Mouse (Mus musculus) lung, postnatal 0 days (tissue): ENCODE measurements around the gene Gm20388. TPM values are rescaled to one million over a fixed set of nuclear protein-coding genes. Genes with fewer than 3 reads are reported as not detected.

Experiments used
- ATAC-seq: fragments of 200-750 bp; cut with Nextera tagmentation; 2 replicates; pipeline ENCODE4 v1.8.0; 2017; ENCODE audit warnings: moderate library complexity
- DNase-seq: peaks from one replicate; pipeline ENCODE4 v3.0.0-alpha.2; 2016; ENCODE audit warnings: low spot score
- H3K27ac ChIP-seq: fragments of 300-500 bp; sonication (generic); 2 replicates; pipeline ENCODE4 v1.5.1; 2014; ENCODE audit warnings: antibody characterized with exemption, mild to moderate bottlenecking, low read length, mixed read lengths
- H3K27me3 ChIP-seq: fragments of 300-500 bp; sonication (generic); replicated peaks from 2 replicates; pipeline ENCODE4 v1.6.1; 2014; ENCODE audit warnings: low read length, mixed read lengths; ENCODE audit not compliant: insufficient read depth
- H3K36me3 ChIP-seq: fragments of 300-500 bp; sonication (generic); 2 replicates; pipeline ENCODE4 v1.6.1; 2014; ENCODE audit warnings: low read length, mixed read lengths; ENCODE audit not compliant: insufficient read depth
- H3K4me1 ChIP-seq: fragments of 300-500 bp; sonication (generic); 2 replicates; pipeline ENCODE4 v1.6.1; 2014; ENCODE audit warnings: antibody characterized with exemption, low read depth, low read length, mixed read lengths; ENCODE audit not compliant: insufficient read depth
- H3K4me2 ChIP-seq: fragments of 300-500 bp; sonication (generic); replicated peaks from 2 replicates; pipeline ENCODE4 v1.6.1; 2014; ENCODE audit warnings: low read depth, mild to moderate bottlenecking, low read length, moderate library complexity, mixed read lengths
- H3K4me3 ChIP-seq: fragments of 300-500 bp; sonication (generic); 2 replicates; pipeline ENCODE4 v1.5.1; 2014; ENCODE audit warnings: low read depth, low read length
- H3K9ac ChIP-seq: fragments of 300-500 bp; sonication (generic); replicated peaks from 2 replicates; pipeline ENCODE4 v1.6.1; 2014; ENCODE audit warnings: low read depth, mild to moderate bottlenecking
- H3K9me3 ChIP-seq: fragments of 300-500 bp; sonication (generic); 2 replicates; pipeline ENCODE4 v1.6.1; 2016; ENCODE audit warnings: low read length, mixed read lengths
- CTCF ChIP-seq: IDR thresholded peaks from 2 replicates; pipeline ENCODE4 v1.5.1; 2016; ENCODE audit warnings: antibody characterized with exemption, mild to moderate bottlenecking
- EP300 ChIP-seq: IDR thresholded peaks from 2 replicates; pipeline ENCODE4 v1.6.1; 2016; ENCODE audit warnings: antibody characterized with exemption, mild to moderate bottlenecking, control low read depth
- WGBS: fragments of 180-500 bp; shearing (Covaris S2); extraction: QIAGEN DNeasy Blood & Tissue Kit; methylation state at CpG from one replicate; pipeline ENCODE4 v1.1.7; 2014; 5-methylcytosine and 5-hydroxymethylcytosine counted together
- polyA plus RNA-seq: library from polyadenylated mRNA; unstranded; fragments of >200 nt; fragmentation: Nextera tagmentation; extraction: Ambion mirVana; gene quantifications from 2 replicates; pipeline ENCODE4 v1.2.1, GENCODE M21; 2015

The Gm20388 gene
- polyA plus RNA-seq, 1 experiment from 2014 or later: not detected

- no peaks in the 10 kb centered on the region for H3K27me3 ChIP-seq
- H3K9me3 ChIP-seq: no peaks in the 10 kb centered on the region
- TF ChIP-seq EP300: no peak
- no peak for TF ChIP-seq CTCF
- H3K27ac ChIP-seq: no peak overlapping the region
- peaks cover 3% of the 10 kb centered on the region; the same call in 1 of the 2 replicates for H3K4me1 ChIP-seq
- no peak for ATAC-seq
- no peak overlapping the region for H3K4me3 ChIP-seq
- DNase-seq: no peak
- no peak overlapping the region for H3K9ac ChIP-seq
- WGBS: 87% methylated on average over 1 of the region's 1 CpGs
- no peaks in the 10 kb centered on the region for H3K36me3 ChIP-seq
- H3K4me2 ChIP-seq: no peak overlapping the region
Measured at GRCm38 (mm10) chr8:121379387-121379786, 1468.7 kb downstream of the Gm20388 start.

GRCm38 (mm10) chr8:121382583-121383241 is 1472.1 kb downstream of the Gm20388 start:
- H3K4me3 ChIP-seq: peak overlapping the region; percentile 8; the same call in 1 of the 2 replicates
- peak; percentile 67 for DNase-seq
- WGBS: 3% methylated on average over 12 of the region's 21 CpGs
- ATAC-seq: peak; percentile 86
- H3K4me2 ChIP-seq: peak overlapping the region; percentile 42
- H3K27ac ChIP-seq: no peak overlapping the region
- H3K36me3 ChIP-seq: no peaks in the 10 kb centered on the region
- H3K9ac ChIP-seq: no peak overlapping the region
- TF ChIP-seq EP300 (no peak), CTCF (peak; percentile 83)
- no peaks in the 10 kb centered on the region; the same call in 1 of the 2 replicates for H3K4me1 ChIP-seq
- no peaks in the 10 kb centered on the region for H3K27me3 ChIP-seq
- H3K9me3 ChIP-seq: no peaks in the 10 kb centered on the region

GRCm38 (mm10) chr8:121385540-121385939 is 1474.9 kb downstream of the Gm20388 start:
- H3K36me3 ChIP-seq: no peaks in the 10 kb centered on the region
- H3K27me3 ChIP-seq: no peaks in the 10 kb centered on the region
- TF ChIP-seq CTCF: no peak
- no peak for TF ChIP-seq EP300
- no peak overlapping the region for H3K9ac ChIP-seq
- H3K4me1 ChIP-seq: no peaks in the 10 kb centered on the region; the same call in 1 of the 2 replicates
- DNase-seq (no peak), ATAC-seq (no peak)
- WGBS: 35% methylated on average over 7 of the region's 7 CpGs
- H3K4me2 ChIP-seq: no peak overlapping the region
- no peak overlapping the region for H3K27ac ChIP-seq
- no peaks in the 10 kb centered on the region for H3K9me3 ChIP-seq
- no peak overlapping the region for H3K4me3 ChIP-seq

GRCm38 (mm10) chr8:121390608-121391007 is 1480.0 kb downstream of the Gm20388 start:
- Histone ChIP-seq H3K27ac (no peak overlapping the region), H3K4me2 (no peak overlapping the region), H3K4me1 (no peaks in the 10 kb centered on the region), H3K4me3 (no peak overlapping the region), H3K36me3 (no peaks in the 10 kb centered on the region), H3K9me3 (no peaks in the 10 kb centered on the region), H3K9ac (no peak overlapping the region), H3K27me3 (peaks cover 31% of the 10 kb centered on the region)
- peak; percentile 46 for DNase-seq
- peak; percentile 80 for TF ChIP-seq CTCF
- no peak for TF ChIP-seq EP300
- WGBS: 9% methylated on average over 11 of the region's 11 CpGs
- peak; percentile 58 for ATAC-seq

- no peak overlapping the region for H3K4me2 ChIP-seq
- H3K36me3 ChIP-seq: no peaks in the 10 kb centered on the region
- no peak for DNase-seq
- TF ChIP-seq EP300: no peak
- no peak for TF ChIP-seq CTCF
- ATAC-seq: no peak
- no peak overlapping the region for H3K27ac ChIP-seq
- peaks cover 34% of the 10 kb centered on the region for H3K27me3 ChIP-seq
- WGBS: 14% methylated on average over 9 of the region's 9 CpGs
- H3K4me1 ChIP-seq: no peaks in the 10 kb centered on the region
- no peaks in the 10 kb centered on the region for H3K9me3 ChIP-seq
- H3K9ac ChIP-seq: no peak overlapping the region
- H3K4me3 ChIP-seq: no peak overlapping the region
Measured at GRCm38 (mm10) chr8:121391254-121391653, 1480.6 kb downstream of the Gm20388 start.

GRCm38 (mm10) chr8:121391771-121392170 is 1481.1 kb downstream of the Gm20388 start:
- Histone ChIP-seq H3K9me3 (no peaks in the 10 kb centered on the region), H3K9ac (no peak overlapping the region), H3K4me1 (no peaks in the 10 kb centered on the region), H3K36me3 (no peaks in the 10 kb centered on the region), H3K4me2 (no peak overlapping the region), H3K27ac (no peak overlapping the region), H3K27me3 (peaks cover 36% of the 10 kb centered on the region), H3K4me3 (no peak overlapping the region)
- 16% methylated on average over 12 of the region's 12 CpGs for WGBS
- peak; percentile 60 for DNase-seq
- no peak for ATAC-seq
- no peak for TF ChIP-seq EP300
- no peak for TF ChIP-seq CTCF
